Mouse (Mus musculus) liver, adult 2 months (tissue): ENCODE measurements around the gene Atp1a2.

Experiments
- CTCF ChIP-seq: fragments of 200-500 bp; IDR thresholded peaks from 2 replicates; pipeline ENCODE4 v1.5.1; 2011; ENCODE audit warnings: low read depth, low read length, control low read depth
- POLR2A ChIP-seq: fragments of 200-500 bp; IDR thresholded peaks from 2 replicates; pipeline ENCODE4 v1.6.1; 2011; ENCODE audit warnings: low read length, control low read depth; ENCODE audit not compliant: insufficient read depth; ENCODE audit errors: extremely low read depth

DNA sequence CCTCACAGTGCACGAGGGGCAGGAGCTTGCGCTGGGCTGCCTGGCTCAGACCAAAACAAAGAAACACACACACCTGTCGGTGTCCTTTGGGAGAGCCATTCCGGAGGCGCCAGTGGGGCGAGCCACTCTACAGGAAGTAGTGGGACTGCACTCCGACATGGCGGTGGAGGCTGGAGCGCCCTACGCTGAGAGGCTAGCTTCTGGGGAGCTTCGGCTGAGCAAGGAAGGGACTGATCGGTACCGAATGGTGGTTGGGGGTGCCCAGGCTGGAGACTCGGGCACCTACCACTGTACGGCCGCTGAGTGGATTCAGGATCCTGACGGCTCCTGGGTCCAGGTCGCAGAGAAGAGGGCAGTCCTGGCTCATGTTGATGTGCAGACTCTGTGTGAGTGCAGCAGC, 19.6 kb upstream of the Atp1a2 start:
- no peak for TF ChIP-seq CTCF
- no peak for TF ChIP-seq POLR2A
